Mouse (Mus musculus): ENCODE measurements around the gene Hcrtr1. TPM values are rescaled to one million over a fixed set of nuclear protein-coding genes. Genes with fewer than 3 reads are reported as not detected.

Hcrtr1 gene
- polyA plus RNA-seq, 1 experiment: 0.82 TPM

- Histone ChIP-seq H3K9ac (ENCODE audit: low read depth, poor library complexity, severe bottlenecking) (no peak overlapping the region), H3K36me3 (ENCODE audit: control insufficient read depth, insufficient read depth, low read length, poor library complexity, severe bottlenecking) (no peaks in the 10 kb centered on the region), H3K4me1 (ENCODE audit: control insufficient read depth, insufficient read depth, low read length) (no peaks in the 10 kb centered on the region), H3K27me3 (ENCODE audit: control insufficient read depth, insufficient read depth, low read length, poor library complexity, severe bottlenecking) (no peaks in the 10 kb centered on the region; the same call in 1 of the 2 replicates), H3K4me3 (ENCODE audit: low read depth, low read length) (no peak overlapping the region), H3K27ac (ENCODE audit: insufficient read depth, low read length) (no peak overlapping the region), H3K9me3 (replicated peaks; ENCODE audit: control insufficient read depth, insufficient read depth, low read length, poor library complexity, severe bottlenecking) (no peaks in the 10 kb centered on the region)
- TF ChIP-seq EP300 (IDR thresholded peaks at IDR 0.05; ENCODE audit: insufficient read depth, low read depth, low read length): no peak
- no peak for TF ChIP-seq CTCF (IDR thresholded peaks at IDR 0.05; ENCODE audit: low read depth, low read length)
- no peak for TF ChIP-seq POLR2A (IDR thresholded peaks at IDR 0.05; ENCODE audit: insufficient read depth, low read length)
These were observed 9.2 kb upstream of the Hcrtr1 start for GRCm38 (mm10) chr4:130148405-130148804.

- no peak overlapping the region for H3K27ac ChIP-seq (ENCODE audit: insufficient read depth, low read length)
- TF ChIP-seq CTCF (IDR thresholded peaks at IDR 0.05; ENCODE audit: low read depth, low read length) (no peak), EP300 (IDR thresholded peaks at IDR 0.05; ENCODE audit: insufficient read depth, low read depth, low read length) (no peak), POLR2A (IDR thresholded peaks at IDR 0.05; ENCODE audit: insufficient read depth, low read length) (no peak)
- H3K4me3 ChIP-seq (ENCODE audit: low read depth, low read length): no peak overlapping the region
- H3K4me1 ChIP-seq (ENCODE audit: control insufficient read depth, insufficient read depth, low read length): no peaks in the 10 kb centered on the region
- no peaks in the 10 kb centered on the region for H3K36me3 ChIP-seq (ENCODE audit: control insufficient read depth, insufficient read depth, low read length, poor library complexity, severe bottlenecking)
- no peak overlapping the region for H3K9ac ChIP-seq (ENCODE audit: low read depth, poor library complexity, severe bottlenecking)
- no peaks in the 10 kb centered on the region for H3K27me3 ChIP-seq (ENCODE audit: control insufficient read depth, insufficient read depth, low read length, poor library complexity, severe bottlenecking)
- H3K9me3 ChIP-seq (replicated peaks; ENCODE audit: control insufficient read depth, insufficient read depth, low read length, poor library complexity, severe bottlenecking): no peaks in the 10 kb centered on the region
These were observed 2.6 kb upstream of the Hcrtr1 start for GRCm38 (mm10) chr4:130141786-130142185.

- Histone ChIP-seq H3K4me3 (ENCODE audit: low read depth, low read length) (no peak overlapping the region), H3K27me3 (ENCODE audit: control insufficient read depth, insufficient read depth, low read length, poor library complexity, severe bottlenecking) (no peaks in the 10 kb centered on the region), H3K27ac (ENCODE audit: insufficient read depth, low read length) (no peak overlapping the region), H3K9ac (ENCODE audit: low read depth, poor library complexity, severe bottlenecking) (no peak overlapping the region), H3K9me3 (replicated peaks; ENCODE audit: control insufficient read depth, insufficient read depth, low read length, poor library complexity, severe bottlenecking) (no peaks in the 10 kb centered on the region), H3K36me3 (ENCODE audit: control insufficient read depth, insufficient read depth, low read length, poor library complexity, severe bottlenecking) (no peaks in the 10 kb centered on the region), H3K4me1 (ENCODE audit: control insufficient read depth, insufficient read depth, low read length) (no peaks in the 10 kb centered on the region)
- TF ChIP-seq CTCF (IDR thresholded peaks at IDR 0.05; ENCODE audit: low read depth, low read length) (no peak), EP300 (IDR thresholded peaks at IDR 0.05; ENCODE audit: insufficient read depth, low read depth, low read length) (no peak), POLR2A (IDR thresholded peaks at IDR 0.05; ENCODE audit: insufficient read depth, low read length) (no peak)
These were observed 1.8 kb upstream of the Hcrtr1 start for GRCm38 (mm10) chr4:130140992-130141402.

- peak overlapping the region; percentile 75 for H3K4me3 ChIP-seq (ENCODE audit: low read depth, low read length)
- peak overlapping the region; percentile 44 for H3K9ac ChIP-seq (ENCODE audit: low read depth, poor library complexity, severe bottlenecking)
- no peaks in the 10 kb centered on the region for H3K36me3 ChIP-seq (ENCODE audit: control insufficient read depth, insufficient read depth, low read length, poor library complexity, severe bottlenecking)
- TF ChIP-seq CTCF (IDR thresholded peaks at IDR 0.05; ENCODE audit: low read depth, low read length) (peak; percentile 78), EP300 (IDR thresholded peaks at IDR 0.05; ENCODE audit: insufficient read depth, low read depth, low read length) (no peak)
- no peak overlapping the region for H3K27ac ChIP-seq (ENCODE audit: insufficient read depth, low read length)
- H3K9me3 ChIP-seq (replicated peaks; ENCODE audit: control insufficient read depth, insufficient read depth, low read length, poor library complexity, severe bottlenecking): no peaks in the 10 kb centered on the region
- no peaks in the 10 kb centered on the region for H3K4me1 ChIP-seq (ENCODE audit: control insufficient read depth, insufficient read depth, low read length)
- H3K27me3 ChIP-seq (ENCODE audit: control insufficient read depth, insufficient read depth, low read length, poor library complexity, severe bottlenecking): no peaks in the 10 kb centered on the region
These were observed 532 bp downstream of the Hcrtr1 start for GRCm38 (mm10) chr4:130138441-130139213.

GRCm38 (mm10) chr4:130133399-130133798 lies 5.8 kb downstream of the Hcrtr1 start:
- H3K9ac ChIP-seq (ENCODE audit: low read depth, poor library complexity, severe bottlenecking): no peak overlapping the region

GRCm38 (mm10) chr4:130131448-130132105 lies 7.6 kb downstream of the Hcrtr1 start:
- Histone ChIP-seq H3K36me3 (ENCODE audit: control insufficient read depth, insufficient read depth, low read length, poor library complexity, severe bottlenecking) (no peaks in the 10 kb centered on the region), H3K9ac (ENCODE audit: low read depth, poor library complexity, severe bottlenecking) (no peak overlapping the region), H3K27me3 (ENCODE audit: control insufficient read depth, insufficient read depth, low read length, poor library complexity, severe bottlenecking) (no peaks in the 10 kb centered on the region), H3K27ac (ENCODE audit: insufficient read depth, low read length) (no peak overlapping the region), H3K4me1 (ENCODE audit: control insufficient read depth, insufficient read depth, low read length) (no peaks in the 10 kb centered on the region), H3K9me3 (replicated peaks; ENCODE audit: control insufficient read depth, insufficient read depth, low read length, poor library complexity, severe bottlenecking) (no peaks in the 10 kb centered on the region), H3K4me3 (ENCODE audit: low read depth, low read length) (no peak overlapping the region)
- TF ChIP-seq EP300 (IDR thresholded peaks at IDR 0.05; ENCODE audit: insufficient read depth, low read depth, low read length) (no peak), CTCF (IDR thresholded peaks at IDR 0.05; ENCODE audit: low read depth, low read length) (no peak), POLR2A (IDR thresholded peaks at IDR 0.05; ENCODE audit: insufficient read depth, low read length) (no peak)

More at GRCm38 (mm10) chr4:130133399-130133798, 5.8 kb downstream of the Hcrtr1 start:
- Histone ChIP-seq H3K27ac (ENCODE audit: insufficient read depth, low read length) (no peak overlapping the region), H3K36me3 (ENCODE audit: control insufficient read depth, insufficient read depth, low read length, poor library complexity, severe bottlenecking) (no peaks in the 10 kb centered on the region), H3K9me3 (replicated peaks; ENCODE audit: control insufficient read depth, insufficient read depth, low read length, poor library complexity, severe bottlenecking) (no peaks in the 10 kb centered on the region), H3K4me1 (ENCODE audit: control insufficient read depth, insufficient read depth, low read length) (no peaks in the 10 kb centered on the region), H3K4me3 (ENCODE audit: low read depth, low read length) (no peak overlapping the region), H3K27me3 (ENCODE audit: control insufficient read depth, insufficient read depth, low read length, poor library complexity, severe bottlenecking) (no peaks in the 10 kb centered on the region)
- no peak for TF ChIP-seq EP300 (IDR thresholded peaks at IDR 0.05; ENCODE audit: insufficient read depth, low read depth, low read length)
- TF ChIP-seq POLR2A (IDR thresholded peaks at IDR 0.05; ENCODE audit: insufficient read depth, low read length): no peak
- TF ChIP-seq CTCF (IDR thresholded peaks at IDR 0.05; ENCODE audit: low read depth, low read length): no peak

Measured in ES-Bruce4 (cell line).